Mouse (Mus musculus): Measurements from ENCODE around the gene Hist2h2aa2.
A peak's percentile ranks its signal among the peaks of the same experiment; 100 is the strongest.
"Not testable (repeated sequence)": the region's sequence is repeated elsewhere in the genome, so short reads cannot be mapped to it uniquely, and the experiment has no call there.

The Hist2h2aa2 gene

DNA sequence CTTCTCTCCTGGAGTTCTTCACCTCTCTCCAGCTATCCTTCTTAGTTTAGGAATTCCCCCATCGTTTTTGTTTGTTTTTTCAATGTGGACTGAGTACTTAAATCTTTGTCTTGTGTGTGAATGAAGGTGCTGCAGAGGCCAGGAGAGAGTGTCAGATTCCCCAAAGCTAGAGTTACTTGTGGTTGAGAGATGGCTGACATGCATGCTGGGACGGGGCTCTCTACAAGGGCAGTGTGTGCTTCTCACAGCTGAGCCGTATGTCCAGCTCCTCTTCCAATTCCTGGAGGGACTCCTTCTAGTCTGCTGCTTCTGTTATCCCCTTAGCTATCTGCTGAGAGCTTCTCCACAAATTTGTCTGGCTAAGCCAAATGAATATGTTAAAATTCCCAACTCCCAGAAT lies 4.2 kb downstream of the Hist2h2aa2 start:
- no peak for DNase-seq

DNA sequence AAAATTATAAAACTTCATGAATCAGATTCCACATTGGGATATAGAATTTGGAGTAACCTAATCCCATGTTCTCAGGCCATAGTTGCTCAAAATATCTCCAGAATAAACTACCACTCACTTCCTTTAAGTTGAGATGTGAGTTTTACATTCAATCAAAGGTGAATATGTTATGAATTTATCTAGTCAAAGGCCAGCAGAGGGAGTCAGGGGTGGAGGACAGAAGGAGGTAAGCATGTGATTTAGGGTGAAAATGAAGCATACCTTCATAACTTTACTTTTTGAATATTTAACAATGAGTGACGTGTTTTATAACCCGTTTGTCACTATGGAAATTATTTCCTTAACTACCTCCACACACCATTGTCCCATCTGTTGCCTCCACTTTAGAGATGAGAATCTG lies 5.2 kb downstream of the Hist2h2aa2 start:
- DNase-seq = no peak

DNA sequence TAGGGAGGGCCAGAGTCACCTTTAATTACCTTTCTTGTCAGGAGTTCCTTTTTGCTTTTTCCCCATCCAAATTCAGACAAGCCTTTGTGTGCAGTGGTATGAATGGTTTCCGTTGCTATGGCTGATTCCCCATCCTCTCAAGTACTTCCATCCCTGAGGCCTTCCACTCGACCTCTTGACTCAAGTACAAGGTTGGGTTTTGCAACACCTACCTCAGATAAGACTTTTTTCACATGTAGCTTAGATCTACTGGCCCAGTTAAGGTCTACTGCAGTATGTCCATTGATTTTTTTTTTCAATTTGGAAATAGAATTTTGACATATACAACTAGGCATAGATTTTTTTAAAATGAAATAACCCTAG lies 8.3 kb downstream of the Hist2h2aa2 start:
- DNase-seq = no peak

DNA sequence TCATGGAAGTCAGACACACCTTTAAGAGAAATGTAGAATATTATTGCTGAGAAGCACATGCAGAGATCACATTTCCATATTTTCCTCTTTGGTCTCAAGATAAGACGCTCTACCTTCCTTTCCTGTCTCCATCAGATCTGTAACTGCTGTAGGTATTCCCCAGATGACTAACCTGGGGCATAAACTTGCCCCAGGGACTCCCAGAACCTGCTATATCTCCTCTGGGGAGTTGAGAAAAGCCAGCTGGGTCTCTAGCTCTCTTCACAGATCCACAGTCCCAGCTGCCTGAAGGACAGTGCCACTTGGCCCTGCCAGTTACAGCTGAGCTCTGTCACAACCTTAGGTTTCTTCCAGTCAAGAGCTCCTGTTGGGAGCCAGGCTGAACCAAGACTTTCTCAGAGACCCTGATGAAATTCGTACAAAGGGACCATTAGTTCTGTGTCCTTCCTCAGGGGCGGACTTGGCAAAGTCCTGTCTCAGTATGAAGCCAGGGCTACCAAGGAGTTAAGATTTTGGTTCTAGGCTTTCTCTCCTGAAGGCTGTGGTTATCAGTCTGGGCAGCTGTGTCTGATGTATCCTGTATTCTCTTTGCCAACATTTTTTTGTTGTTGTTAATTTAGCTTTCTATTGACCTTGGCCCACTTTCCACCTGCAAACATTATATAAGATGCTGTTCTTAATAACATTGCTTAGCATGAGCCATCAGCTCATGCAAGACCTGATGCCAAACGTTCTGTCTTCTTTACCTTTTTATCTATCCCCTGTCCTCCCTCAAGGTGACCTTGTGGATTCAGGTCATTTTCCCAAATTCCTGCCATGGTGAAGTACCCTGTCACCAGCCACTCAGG lies 8.9 kb downstream of the Hist2h2aa2 start:
- DNase-seq = no peak

DNA sequence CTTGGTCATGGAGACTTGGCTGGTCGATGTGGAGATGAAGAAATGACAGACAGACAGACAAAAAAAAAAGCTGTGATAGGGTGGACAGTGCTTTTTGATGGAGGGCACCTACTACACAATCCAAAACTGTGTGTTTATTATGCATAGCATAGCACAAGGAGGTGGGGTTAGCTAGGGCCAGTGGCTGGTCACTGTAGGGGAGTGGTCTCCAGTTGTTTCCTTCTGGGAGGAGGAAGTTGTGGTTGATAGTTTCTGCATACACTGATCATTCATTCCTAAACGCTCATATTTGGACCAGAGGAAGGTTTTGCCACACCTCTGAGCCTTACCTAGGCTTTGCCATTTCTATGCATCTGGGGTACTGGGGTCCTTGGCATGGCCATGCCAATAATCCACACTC lies 9.7 kb downstream of the Hist2h2aa2 start:
- DNase-seq = no peak

DNA sequence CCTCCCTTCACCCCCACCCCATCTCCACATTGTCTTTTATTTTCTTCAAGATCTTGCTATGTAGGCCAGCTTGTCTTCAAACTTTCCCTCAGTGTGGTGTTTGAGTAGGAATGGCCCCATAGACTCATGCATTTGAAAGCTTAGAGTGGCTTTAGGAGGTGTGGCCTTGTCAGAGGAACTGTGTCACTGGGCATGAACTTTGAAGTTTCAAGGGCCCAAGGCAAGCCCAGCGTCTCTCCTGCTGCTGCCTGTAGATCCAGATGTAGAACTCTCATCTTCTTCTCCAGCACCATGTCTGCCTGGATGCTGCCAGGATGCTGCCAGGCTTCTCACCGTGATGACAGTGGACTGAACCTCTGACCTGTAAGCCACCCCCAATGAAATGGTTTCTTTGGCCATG lies 11.2 kb downstream of the Hist2h2aa2 start:
- DNase-seq = no peak

DNA sequence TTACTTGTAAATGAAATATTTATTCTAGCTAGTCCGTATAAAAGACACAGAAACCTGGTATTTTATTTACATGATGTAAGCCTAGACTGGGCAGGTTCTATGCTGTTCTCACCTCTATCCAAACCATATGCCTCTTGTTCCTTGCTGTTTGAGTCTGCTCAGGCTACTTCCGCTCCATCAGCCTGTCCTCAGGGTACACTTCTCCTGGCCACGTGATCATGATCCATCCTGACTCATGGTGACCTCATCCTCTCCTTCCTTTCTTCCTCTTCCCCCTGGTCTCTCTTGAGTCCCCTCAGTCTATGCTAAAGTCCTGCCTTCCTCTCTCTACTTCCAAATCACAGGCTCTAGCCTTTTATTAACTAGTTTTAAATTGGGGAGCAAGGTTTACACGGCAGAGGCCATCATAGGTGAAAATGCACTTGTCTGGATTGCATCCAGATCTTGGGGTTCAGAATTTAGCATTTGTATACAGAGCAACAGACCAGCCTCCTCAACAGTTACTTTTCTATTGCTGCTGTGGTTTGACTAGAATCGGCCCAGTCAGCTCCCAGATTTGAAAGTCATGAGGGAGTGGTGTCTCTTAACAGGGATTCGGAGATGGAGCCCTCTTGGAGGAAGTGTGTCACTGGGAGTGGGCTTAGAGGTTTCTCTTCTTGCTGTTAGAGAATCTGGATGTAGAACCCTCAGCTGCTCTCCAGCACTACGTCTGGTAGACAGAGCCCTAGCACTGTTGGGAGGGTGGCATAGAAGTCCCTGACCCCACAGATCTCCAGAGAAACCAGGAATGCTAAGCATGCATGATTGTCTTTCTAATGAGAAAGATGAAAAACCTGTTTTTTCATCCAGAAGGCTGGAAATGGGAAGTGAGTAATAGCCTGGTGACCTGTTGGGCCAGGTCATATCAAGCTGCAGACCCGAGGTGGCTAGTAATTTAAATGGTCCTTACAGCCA lies 13.1 kb downstream of the Hist2h2aa2 start:
- no peak for DNase-seq

DNA sequence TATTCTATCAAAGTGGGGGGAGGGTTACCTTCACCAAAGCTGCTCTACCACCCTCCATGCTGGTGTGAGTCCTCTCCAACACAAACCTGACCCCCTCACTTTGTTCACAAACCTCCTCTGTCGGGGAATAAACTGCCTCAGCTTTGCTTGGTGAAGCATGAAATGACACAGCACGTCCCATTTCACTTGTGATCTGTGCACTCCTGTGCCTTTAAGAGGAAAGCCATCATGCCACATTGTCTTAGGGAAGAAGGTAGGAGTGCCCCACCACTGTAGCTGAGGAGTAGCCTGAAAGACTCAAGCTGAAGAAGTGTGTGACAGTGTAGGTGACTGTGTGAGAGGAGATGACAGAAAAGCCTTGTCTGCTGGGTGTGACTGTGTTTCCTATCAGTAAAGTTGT lies 14.7 kb downstream of the Hist2h2aa2 start:
- DNase-seq = no peak

DNA sequence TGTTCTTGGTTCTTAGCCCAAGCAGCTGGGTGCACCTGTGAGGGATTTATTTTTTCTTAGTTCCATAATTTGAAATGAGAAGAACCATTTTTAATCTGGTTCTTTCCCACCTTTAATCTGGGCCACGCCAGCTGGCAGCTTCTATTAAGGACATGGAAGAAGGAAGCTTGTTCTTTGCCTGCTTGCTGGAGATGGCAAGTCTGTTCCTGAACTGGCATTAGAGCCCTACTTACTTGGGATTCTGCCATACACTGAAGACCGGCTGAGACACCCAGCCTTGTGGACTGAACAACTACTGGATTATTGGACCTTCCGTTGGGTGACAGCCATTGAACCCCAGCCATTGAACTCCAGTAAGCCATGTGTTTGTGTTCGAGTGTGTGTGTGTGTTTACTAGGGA lies 17.3 kb downstream of the Hist2h2aa2 start:
- no peak for DNase-seq

DNA sequence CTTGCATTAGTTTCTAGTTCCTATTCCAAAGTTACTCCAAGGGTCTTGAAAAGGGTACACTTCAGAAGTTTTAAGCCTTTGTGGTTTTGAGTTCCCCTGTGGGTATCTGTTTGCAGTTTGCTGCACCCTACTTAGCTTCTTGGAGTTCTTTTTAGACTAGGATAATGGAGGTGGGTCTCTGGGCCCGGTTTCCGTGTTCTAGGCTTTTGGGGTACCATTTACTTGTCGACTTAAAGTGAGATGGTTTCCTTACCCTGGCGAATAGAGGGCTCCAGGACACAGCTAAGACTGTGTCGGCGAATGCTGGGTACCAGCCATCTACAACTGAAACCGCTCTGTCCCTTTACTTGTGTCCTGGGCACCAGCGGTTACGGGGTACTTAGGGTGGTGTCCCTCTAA lies 18.4 kb downstream of the Hist2h2aa2 start:
- peak in 1 of 2 experiments; percentile 30 for DNase-seq

DNA sequence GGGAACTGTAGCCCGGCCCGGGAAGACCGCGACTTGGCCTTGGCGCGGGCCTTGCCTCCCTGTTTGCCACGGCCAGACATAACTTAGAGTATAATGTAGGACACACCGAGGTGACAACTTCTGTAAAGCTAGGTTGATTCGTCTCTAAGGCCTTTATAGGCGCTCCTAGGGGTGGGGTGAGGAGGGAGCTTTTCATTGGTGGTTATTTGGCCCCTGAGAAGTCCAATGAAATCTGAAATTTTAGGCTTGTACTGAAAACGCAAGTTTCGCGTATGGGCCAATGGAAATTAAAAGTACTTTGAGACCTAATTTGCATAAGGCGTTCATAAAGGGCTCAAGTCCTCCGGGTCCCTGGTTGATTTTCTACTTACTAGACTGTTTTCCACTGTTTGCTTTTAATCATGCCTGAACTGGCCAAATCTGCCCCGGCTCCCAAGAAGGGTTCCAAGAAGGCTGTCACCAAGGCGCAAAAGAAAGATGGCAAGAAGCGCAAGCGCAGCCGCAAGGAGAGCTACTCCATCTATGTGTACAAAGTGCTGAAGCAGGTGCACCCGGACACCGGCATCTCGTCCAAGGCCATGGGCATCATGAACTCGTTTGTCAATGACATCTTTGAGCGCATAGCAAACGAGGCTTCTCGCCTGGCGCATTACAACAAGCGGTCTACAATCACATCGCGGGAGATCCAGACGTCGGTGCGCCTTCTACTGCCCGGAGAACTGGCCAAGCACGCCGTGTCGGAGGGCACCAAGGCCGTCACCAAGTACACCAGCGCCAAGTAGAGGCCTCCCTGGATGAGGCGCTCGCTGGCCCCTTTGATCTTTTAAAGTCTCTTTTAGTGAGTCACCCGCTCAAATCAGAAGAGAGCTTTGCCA lies 19.1 kb downstream of the Hist2h2aa2 start, which contains the start of the genes Hist2h2ac and Hist2h2be:
Hist2h2ac (minus strand) TSS at position 116 of the 875 bp plus-strand sequence.
Hist2h2be (plus strand) TSS at position 355 of the 875 bp plus-strand sequence.
- peak; percentile 73 to 83 for DNase-seq

DNA sequence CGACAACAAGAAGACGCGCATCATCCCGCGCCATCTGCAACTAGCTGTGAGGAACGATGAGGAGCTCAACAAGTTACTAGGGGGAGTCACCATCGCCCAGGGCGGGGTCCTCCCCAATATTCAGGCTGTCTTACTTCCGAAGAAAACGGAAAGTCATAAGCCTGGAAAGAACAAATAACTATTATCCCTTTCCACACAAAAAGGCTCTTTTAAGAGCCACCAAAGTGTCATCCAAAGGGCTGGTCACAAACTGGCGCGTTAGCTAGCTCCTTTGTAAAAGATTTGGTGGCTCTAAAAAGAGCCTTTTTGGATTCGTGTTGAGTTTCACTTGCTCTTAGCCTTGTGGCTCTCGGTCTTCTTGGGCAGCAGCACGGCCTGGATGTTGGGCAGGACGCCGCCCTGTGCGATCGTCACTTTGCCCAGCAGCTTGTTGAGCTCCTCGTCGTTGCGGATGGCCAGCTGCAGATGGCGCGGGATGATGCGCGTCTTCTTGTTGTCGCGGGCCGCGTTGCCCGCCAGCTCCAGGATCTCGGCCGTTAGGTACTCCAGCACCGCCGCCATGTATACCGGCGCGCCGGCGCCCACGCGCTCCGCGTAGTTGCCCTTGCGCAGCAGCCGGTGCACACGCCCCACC lies 19.8 kb downstream of the Hist2h2aa2 start:
- DNase-seq = not testable (repeated sequence)

DNA sequence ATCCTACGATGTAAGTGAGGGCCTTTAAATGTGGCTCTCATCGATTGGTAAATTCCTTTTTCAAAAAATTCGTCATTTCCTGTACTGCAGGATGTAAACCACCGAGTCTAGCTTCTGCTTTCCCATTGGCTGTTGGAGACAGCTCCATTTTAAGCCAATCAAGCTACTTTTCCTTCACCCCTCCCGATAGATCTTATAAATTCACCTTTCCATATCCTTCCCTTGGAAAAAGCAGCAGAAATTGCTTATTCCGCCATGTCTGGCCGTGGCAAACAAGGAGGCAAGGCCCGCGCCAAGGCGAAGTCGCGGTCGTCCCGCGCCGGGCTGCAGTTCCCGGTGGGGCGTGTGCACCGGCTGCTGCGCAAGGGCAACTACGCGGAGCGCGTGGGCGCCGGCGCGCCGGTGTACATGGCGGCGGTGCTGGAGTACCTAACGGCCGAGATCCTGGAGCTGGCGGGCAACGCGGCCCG lies 20.4 kb downstream of the Hist2h2aa2 start, which contains the start of the genes Bola1 and Hist2h2ab:
Bola1 (minus strand) TSS at position 49 of the 470 bp plus-strand sequence.
Hist2h2ab (plus strand) TSS at position 205 of the 470 bp plus-strand sequence.
- peak; percentile 69 to 80 for DNase-seq

DNA sequence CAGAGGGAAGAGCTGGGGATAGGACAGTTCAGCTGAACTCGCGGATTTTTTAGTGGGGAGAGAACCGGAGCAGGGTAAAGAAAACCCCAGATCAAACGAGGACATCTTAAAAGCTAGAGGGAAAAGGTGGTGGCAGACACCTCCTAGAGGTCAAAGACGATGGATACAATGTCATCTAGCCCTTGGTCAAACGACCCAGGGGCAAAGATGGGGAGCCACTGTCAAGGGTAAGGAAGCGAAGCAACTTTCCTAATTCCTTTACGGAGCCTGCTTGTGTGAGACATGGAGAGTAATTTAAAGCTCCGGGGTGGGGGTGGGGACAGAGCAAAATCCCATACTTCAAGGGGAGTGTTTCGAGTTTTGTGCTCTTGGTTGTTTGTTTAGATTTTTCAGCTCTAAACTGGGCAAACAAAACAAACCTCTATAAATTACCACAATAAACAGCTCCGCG lies 20.9 kb downstream of the Hist2h2aa2 start:
- DNase-seq = peak; percentile 46 to 57

DNA sequence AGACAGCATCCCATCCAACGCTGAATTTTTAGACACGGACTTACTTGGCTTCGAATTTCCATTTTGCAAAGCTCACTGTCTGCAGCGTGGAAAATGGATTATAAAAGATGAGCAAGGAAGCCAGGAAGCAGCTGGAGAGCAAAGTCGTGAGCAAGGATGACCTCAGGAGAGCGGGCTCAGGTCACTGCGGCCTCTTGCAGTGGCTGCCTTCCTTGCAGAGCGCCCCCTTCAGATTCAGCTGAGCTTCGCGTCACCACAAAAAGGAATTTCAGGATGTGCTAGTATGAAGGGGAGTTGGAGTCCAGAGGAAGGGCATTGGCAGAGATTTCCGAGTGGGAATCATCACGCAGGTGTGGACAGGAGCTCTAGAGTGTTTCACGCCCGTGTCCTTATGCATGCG lies 30.8 kb downstream of the Hist2h2aa2 start:
- peak in 1 of 2 experiments; percentile 45 for DNase-seq

DNA sequence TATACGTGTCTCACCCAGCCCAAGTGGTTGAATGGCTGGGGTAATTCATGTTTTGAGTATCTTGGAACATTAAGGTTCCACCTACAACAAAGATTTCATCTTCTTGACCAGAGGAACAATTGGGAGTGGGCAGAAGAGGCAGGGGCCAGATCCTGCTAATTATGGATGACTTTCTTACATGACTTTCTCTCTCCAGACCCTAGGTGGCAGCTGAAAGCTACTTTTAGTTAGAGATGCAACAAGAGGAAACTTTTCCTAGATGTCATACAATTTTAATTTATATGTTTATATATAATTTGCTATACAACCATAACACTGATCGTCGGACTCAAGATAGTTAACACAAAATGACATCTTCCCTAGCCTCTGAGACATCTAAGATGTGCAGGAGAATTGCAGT lies 32.3 kb downstream of the Hist2h2aa2 start:
- DNase-seq = no peak

DNA sequence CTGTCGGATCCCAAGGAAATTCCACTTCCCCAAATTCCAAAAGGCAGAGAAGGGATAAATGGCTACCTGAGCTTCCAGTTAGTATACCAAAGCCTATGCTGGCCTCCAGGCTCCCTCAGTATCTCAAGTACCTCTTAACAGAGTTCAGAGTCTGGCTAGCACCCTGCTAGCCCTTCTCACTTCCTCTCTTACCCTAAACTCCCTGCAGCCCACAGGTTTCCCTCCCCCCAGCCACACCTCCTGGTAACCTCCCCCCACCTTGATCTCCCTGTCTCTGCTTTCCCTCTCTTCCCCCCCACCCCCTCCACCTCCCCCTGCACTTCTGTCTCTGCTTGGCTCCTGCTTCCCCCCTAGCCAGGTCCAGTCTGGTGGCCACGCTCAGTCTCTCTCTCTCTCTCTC lies 40.3 kb downstream of the Hist2h2aa2 start:
- no peak for DNase-seq

DNA sequence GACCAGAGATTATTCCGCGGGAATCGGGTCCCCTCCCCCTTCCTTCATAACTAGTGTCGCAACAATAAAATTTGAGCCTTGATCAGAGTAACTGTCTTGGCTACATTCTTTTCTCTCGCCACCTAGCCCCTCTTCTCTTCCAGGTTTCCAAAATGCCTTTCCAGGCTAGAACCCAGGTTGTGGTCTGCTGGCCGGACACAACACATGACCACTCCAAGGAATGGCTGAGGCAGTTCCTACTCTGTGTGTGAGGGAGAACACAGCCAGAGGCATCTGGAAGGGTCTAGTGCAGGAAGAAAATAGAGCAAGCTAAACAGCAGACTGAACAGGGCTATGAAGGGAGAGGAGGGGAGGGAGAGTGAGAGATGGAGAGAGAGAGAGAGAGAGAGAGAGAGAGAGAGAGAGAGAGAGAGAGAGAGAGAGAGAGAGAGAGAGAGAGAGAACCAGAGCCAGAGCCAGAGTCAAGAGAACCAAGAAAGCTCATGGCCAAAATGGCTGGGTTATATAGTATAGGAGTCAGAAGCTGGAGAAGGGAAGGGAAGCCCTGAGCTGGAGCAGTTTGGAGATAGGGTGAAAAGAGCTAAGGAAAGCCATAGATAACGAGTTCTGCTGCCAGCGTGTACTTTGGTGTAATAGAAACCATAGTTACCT lies 41.4 kb downstream of the Hist2h2aa2 start:
- not testable (repeated sequence) for DNase-seq

DNA sequence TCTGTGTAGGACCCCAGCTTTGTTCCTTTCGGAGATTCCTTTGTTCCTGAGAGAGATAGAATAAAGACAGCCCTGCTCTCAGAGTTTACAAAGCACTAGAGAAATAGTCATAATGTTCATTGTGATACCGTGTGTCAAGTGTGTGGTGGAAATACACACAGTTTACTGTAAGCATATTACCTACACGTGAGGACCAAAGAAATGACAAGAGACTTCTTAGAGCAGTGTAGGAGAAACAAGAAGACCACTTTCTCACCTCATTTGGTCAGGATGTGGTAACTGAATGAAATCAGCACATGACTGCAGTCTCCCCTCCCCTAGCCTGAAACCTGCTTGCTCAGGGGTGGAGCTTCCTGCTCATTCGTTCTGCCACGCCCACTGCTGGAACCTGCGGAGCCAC lies 41.9 kb downstream of the Hist2h2aa2 start:
- no peak for DNase-seq

DNA sequence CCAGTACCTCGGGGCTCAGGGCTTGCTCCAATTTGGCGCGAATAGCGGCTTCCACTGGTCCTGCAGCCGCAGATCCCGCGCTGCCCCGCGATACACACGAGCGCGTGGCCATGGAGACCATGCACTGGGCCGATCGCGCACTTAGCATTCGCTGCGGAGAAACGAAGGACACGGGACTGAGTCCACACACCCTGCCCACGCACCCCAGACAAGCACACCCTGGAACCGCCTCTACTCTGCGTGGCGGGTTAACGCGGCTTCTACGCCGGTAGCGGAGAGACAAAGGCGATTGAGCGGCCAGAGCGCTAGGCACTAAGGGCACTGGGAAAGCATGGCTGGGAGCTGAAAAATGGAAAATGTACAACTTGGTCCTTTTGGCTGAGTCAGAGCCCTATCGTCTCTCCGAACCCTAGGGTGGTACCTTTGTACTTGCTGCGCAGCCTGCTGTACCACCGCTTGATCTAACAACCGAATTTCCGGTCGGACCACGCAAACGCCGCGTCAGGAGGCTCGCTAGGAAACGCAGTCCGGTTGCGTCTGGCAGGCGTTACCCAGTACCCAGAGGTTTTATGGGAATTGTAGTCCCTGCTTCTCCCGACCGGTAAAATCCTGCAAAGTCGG lies 42.8 kb downstream of the Hist2h2aa2 start:
- DNase-seq = peak; percentile 90 to 92

Measured in cerebellum, postnatal 14 days (tissue).